Mouse (Mus musculus): ENCODE data around the gene Tnfrsf19. TPM values are rescaled to one million over a fixed set of nuclear protein-coding genes. Genes with fewer than 3 reads are reported as not detected.
A peak's percentile ranks its signal among the peaks of the same experiment; 100 is the strongest.

Gene Tnfrsf19
- polyA plus RNA-seq (2017; shearing (Covaris generic)) = not detected

DNA sequence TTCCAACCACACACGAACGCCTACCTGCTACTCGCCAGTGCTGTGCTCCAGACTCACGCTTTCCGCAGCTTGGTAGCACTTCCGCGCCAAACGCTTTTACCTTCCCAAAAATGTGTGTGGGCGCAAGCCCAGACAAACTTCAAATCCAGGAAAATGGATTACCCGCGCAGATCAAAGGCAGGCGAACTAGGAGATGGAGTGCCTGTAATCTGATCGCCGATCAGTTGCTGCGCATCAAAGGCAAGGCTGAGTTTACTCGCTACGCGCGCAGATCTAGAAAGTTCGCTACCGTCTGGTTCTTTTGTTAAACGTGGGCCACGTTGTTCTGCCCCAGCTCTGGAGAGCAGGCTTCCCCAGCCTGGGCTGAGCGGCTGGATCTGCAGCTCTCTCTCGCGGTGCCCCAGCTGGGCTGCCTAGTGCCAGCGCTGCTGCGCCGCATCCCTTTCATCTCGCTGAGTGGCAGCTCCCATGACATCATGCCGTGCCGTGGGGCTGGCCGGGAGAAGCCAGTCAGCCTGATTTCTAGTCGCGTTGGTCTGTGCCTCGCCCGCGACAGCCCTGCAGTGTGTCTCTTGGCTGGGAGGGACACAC lies at the start of gene Tnfrsf19:
TSS of gene Tnfrsf19 (minus strand) at position 400 of the 591 bp plus-strand sequence.
- ATAC-seq = peak; percentile 90

DNA sequence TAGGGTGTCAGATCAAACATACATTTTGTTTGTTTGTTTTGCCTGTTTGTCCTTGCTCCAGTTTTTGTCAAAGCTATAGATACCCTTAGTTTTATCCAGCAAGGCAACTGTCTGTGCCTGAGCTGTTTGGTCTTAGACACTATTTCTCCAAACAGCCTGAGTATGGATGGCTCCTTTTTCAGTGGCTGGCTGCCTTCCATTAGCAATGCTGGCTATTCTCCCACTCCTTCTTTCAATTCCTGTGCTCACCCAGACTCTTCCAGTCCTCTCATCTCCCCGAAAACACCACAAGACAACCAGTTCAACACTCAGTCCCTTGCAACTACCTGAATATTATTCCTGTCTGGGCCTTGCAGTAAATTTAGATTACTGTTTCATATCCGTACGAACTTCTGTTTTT lies 45.8 kb upstream of the Tnfrsf19 start:
- ATAC-seq = no peak

DNA sequence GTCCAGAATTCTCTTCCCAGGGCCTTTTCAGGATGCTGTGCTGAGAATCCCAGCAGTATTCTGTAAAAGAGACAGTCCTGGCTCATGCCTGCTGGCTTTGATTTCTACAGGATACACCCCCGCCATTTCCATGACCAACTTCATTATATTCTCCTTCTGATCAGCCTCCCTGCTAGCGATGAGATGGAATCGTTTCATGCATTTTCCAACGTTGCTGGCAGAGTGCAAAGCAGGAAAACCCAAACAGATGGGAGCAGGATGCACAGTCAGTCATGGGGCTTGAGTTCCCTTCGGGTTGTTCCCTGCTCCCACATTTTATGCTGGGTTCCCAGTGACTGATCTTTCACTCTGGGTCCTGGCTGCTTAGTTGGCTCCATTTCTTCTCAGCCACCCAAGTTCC lies 44.7 kb upstream of the Tnfrsf19 start:
- no peak for ATAC-seq

DNA sequence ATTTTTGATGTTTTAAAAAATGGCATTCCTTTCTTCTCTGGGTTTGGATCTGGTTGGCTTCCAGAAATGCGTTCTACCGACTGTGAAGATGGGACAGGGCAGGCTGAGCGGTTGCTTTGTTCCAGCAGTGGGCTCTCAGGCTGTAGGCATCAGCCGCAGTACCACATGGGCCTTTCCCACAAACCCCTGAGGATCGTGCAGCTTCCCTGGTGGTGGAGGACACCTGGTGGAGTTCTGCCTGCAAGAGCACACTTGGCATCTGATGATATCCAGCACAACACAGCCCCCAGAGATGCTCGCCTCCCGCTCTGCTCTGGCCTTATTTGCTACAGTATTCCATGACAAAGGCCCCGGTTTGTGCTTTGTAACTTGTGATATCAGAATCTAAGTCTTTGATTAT lies 41.9 kb upstream of the Tnfrsf19 start:
- no peak for ATAC-seq

DNA sequence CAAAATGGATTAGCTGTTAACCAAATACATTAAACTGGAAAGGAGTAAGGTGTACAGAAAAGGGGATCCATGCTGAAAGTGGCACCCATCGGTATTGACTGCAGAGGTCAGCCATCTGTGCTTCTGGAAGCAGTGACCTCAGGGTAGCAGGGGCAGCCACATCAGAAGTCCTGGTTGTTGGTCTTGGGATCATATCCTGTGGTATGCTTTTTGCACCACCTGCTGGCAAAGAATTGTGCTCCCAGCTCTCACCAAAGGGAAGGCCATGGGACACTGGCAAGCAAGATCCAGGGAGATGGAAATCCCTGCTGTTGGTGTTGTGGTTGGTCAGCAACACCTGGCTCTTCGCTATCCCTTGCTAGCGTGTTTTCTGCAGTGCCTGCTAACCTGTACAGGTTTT lies 39.0 kb upstream of the Tnfrsf19 start:
- ATAC-seq = no peak

DNA sequence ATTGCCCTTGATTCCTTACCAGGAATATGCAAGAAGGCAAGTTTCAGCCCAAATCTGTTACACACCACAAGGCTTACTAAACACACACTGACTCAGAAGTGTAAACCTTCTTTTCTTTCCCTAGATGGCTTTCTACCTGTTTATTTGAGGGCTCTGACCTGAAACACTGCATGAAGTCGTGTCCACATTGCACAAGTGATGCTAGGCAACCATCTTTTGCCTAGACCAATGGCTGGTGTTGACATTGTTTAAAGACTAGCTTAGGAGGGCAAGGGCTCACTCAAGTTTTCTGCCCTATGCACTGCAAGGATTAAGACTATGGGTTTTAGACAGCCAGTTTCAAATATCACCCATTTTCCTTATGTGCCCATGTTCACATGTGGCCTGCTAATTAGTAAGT lies 23.3 kb upstream of the Tnfrsf19 start:
- ATAC-seq = no peak

DNA sequence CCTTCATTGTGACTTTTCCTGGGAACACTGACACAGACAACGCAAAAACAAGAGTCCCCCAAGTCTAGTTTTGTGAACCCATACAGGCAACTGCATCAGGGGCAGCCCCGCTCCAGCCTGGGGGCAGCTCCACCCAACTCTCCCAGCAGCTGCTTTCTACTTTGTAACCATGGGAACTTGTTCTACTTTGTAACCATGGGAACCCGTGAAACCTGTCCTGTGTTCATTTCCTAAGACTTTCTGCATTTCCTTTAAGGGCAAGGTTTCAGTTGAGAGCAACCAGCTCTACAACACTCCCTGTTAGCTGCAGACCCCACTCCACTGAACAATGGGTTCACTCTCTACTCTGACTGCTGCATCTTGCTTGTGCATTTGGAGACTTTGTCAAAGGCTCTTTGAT lies 15.4 kb upstream of the Tnfrsf19 start:
- peak; percentile 44 for ATAC-seq

DNA sequence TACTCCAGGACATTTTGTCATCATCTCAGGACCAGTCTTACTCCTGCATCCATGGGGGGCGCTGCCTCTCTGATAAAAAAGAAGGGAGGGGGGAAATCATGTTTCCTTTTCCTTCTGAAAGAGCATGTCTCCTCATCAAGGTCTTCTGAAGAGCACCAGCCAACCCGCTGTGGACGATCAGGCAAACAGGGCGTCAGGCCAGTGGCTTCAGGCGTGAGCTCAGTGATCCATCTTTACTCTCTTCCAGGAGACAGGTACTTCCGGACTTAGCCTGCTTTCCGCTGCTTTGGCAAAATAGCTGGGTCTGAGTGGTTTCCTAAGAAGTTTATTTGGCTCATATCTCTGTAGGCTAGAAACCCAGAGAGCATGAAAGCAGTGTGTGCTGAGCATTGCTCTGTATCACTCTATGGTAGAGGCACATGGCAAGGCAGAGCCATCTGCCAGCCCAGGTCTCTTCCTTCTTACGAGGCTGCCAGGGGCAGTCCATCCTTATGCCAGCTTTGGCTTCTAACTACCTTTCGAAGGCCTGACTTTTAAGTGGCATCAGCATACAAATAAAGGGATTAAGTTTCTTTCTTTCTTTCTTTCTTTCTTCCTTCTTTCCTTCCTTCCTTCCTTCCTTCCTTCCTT lies 13.1 kb upstream of the Tnfrsf19 start:
- ATAC-seq = no peak

DNA sequence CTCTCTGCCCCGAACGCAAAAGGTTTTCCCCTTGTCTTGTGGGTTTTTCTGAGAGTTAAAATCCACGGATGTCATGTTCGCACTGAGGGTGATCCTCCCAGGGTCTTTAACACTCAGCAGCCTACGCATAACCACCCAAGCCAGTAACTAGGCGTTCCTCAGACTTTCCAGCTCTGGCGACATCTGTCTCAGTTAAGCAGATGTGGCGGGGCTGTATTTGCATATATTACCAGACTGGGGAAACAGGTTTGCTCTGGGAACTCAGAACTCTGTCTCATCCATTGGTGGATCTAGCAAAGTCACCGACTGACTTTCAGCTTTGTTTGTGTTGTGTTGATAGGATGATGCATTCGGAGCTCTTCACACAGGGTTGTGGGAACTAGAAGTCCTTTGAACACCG lies 10.7 kb upstream of the Tnfrsf19 start:
- peak; percentile 36 for ATAC-seq

DNA sequence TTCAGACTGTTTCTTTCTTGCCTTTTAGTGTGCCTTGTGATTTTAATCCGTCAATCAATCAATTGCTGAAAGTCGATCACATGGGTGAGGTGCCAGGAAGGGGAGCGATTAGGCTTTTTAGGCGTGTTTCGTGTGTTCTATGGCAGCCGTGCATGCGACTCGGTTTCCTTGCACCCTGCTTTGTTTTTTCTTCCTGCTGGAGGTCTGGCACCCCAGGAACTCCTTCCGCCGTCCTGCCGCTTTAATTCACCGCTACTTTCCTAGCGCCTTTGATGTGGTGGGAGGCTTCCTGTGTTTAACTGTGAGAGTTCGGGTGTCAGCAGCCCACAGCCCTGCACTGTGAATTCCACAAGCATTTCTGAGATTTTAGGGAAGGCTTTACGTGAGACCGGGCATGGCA lies 10.2 kb upstream of the Tnfrsf19 start:
- ATAC-seq = peak; percentile 93

DNA sequence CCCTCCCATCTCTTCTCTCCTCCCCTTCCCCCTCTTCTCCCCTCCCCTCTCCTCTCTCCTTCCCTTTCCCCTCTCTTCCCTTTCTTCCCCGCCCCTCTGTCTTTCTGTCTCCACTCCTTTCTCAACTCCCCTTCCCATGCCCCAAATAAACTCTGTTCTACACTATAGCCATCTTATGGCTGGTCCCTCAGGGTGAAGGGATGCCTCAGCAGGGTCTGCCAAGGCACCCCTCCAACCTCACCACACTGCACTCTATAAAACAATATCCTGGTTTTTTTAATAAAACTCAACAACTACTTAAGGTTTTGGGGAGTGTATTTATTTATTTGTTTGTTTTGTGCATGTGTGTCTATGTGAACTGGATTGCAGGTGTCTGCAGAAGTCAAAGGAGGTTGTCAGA lies 9.6 kb upstream of the Tnfrsf19 start:
- ATAC-seq = no peak

DNA sequence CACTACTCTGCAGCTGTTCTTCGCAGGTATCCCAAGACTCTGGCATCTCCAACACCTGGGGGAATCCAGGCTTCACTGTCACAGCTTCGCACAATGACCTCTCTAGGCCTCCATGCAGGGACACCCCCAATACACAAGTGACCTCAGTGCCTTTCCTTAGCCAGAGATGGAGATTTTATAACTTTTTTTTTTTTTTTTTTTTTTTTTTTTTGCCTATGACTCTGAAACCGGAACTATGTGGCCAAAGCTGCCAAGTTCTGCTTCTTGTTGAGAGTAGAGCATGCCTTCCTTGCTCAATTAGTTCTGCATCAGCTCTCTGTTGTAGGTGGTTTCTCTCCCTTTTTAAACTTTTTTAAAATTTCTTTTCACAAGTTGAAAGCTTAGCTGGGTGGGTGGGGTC lies 5.9 kb upstream of the Tnfrsf19 start:
- ATAC-seq = no peak

DNA sequence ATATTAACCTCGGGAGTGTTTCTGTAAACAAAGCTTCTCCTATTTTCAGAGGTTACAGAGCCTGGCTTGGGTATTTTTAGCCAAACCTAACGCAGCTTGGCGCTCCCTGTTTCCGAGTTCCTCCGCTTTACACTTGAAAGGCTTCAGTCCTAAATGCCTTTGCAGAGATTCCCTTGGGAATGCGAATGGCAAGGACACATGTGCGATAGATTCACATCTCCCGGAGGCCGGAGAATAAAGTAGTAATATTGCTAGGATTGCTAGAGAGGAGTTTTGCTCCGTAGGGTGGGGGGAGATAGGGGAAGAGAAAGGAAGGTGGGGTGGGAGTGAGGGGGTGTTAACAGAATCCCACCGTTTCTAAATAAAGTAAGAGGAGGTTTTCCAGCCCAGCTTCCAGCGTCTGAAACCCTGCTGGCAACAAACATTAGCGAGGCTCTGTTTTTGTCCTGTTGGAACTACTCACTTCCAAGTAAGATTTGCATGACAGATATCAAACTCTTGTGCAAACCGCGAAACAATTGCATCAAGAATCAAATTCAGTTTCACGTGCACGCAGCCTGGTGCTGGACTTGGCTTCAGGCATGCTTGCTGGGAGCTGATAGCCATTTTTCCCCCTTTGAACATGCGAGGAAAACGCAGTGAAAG lies 722 bp downstream of the Tnfrsf19 start:
- peak; percentile 4 for ATAC-seq

DNA sequence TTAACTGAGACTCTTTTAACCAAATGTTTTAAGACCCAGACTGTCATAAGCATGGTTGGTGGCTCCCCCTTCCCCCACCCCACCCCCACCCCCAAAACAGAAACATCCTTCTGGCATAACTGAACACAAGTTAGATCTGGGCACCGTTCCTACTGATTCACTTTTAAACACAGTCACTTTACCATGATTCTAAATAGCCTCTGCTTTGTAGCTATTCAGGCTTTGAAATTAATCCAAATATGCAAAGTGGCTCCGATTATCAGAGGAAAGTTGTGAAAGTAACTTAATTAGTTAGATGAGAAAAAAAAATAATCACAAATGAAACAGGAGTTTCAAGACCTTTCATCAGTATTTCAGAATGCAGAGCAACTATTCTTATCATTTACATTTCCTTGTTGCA lies 2.0 kb downstream of the Tnfrsf19 start:
- no peak for ATAC-seq

DNA sequence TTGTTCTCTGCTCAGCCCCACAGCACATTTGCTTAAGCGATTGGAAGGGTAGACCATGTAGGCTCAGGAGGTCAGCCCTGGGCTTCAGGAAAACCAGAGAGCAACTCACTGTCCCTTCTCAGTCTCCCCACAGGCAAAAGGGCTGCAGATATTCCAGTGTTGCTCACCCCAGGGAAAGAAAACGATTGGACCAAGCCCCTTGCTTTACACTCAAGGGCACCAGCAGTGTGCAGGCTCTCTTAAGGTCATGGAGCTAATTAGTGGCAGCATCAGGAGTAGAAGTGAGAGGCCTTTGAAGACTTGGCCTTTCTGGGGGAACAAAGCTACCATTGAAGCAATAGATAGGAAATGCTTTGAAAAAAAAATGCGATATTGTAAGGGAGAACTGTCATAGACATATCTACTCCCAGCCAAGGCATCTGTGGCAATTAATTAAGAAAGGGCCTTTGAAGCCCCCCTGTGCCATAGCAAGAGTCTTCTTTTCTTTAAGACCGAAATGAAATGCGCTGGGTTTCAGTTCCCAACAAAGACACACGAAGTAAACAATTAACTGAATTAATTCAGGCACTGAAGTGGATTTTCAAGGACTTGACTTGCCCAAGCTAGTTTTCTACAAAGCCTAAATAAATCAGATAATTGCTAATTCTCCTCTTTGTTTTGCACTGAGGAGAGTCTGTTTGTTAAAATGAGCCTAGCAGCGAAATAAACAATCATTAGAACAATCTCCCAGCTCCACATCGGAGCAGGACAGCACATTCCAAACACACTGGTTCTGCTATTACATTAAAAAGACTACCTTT lies 2.6 kb downstream of the Tnfrsf19 start:
- ATAC-seq = no peak

DNA sequence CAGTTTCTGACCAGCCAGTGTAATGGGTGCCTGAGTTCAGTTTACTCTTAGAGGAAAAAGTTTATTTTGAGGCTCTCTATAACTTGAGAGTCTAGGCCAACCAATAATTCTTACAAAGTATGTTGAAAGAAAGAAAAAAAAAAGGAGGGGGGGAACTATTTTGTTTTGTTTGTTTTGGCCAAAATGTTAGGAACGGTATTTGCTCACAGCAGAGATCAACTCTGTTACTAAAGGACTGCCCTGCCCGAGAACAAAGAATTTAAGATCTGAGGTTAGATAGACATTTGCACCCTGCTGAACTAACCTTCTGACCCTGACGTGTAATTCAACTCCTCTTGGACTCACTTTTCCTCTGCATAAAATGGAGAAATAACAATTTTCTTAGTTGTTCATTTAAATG lies 4.0 kb downstream of the Tnfrsf19 start:
- no peak for ATAC-seq

DNA sequence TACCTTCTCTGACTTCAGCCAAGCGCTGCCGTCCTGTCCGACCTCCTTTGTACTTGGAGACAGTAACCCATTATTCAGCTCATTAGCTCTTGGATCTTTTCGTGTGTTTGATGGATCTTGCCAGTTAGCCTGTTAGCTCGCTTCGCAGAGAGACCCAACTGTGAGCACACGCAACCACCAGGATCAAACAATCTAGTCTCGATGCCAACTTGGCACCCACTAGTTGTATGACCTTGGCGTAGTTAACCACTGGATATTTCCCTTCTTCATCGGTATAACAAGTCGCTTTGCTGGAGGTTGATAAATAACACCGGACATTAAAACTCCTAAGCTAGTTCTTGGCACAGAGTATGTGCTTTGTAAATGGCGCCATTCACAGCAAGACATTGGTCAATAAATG lies 6.1 kb downstream of the Tnfrsf19 start:
- ATAC-seq = no peak

DNA sequence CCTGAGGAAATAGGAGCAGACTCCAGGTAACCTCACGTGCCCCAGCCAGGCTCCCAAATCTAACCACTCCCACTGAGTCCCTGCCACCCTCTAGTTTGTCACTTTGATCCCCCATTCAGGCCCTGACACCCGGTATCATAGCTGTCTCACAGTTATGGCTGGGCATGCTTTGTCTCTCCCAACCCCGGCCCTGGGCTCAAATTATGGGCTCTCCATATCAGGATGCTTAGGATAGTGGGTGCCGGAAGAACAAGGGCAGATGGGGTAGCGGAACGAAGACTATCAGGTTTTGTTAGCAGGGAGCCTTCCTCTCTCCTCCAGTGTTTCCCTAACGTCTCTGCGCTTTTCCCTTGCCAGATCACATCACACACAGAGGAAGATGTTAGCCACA lies 8.2 kb downstream of the Tnfrsf19 start:
- ATAC-seq = no peak

DNA sequence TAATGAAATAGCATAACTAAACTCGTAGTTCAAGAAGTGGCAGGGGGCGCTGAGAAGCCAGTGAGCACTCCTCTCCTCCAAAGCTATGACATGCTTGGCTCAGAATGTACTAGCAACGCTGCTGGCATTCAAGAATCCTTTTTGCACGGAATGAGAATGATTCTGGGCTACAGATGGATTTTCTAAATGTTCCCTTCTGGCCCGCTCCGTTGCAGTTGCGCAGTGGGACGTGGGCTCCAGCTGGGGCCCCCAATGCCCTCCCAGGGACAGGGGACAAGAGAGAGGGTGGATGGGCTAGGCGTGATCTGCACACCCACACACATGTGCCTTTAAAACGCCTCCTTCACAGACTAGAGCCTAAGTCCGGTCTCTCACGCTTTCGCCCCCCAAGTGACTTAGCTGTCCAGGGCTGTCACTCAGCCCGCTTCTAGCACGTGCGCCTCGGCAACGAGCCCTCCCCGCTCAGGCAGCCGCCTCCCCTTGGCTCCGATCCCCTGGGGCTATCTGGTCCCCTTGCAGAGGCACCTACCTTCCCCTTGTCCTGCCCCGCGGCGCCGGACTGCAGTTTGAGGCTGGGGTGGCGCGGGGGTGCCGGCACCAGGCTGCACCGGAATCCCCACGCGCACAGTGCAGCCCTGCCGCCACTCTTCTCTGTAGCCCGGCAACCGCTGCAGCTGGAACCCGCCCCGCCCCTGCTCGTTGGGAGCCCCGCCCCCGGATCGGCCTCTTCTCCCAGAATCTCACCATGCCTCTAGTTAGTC lies 8.8 kb downstream of the Tnfrsf19 start:
- no peak for ATAC-seq

DNA sequence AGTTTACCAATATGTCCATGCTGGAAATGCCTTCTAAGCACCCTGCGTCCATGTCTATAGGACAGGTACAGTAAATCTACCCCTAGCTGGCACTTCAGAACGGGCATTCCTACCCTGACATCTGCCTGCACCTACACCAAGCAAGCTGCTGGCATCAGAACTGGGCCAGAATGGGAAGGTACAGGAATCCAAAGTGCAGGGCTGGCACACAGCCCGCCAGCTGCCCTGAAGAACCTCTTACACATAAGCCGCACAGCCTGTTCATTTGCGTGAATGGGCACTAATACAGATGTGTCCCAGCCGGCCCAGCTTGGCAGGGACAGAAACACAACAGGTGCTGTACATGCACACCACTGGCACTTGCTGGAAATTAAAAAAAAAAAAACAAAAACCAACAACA lies 15.9 kb downstream of the Tnfrsf19 start:
- ATAC-seq = no peak

DNA sequence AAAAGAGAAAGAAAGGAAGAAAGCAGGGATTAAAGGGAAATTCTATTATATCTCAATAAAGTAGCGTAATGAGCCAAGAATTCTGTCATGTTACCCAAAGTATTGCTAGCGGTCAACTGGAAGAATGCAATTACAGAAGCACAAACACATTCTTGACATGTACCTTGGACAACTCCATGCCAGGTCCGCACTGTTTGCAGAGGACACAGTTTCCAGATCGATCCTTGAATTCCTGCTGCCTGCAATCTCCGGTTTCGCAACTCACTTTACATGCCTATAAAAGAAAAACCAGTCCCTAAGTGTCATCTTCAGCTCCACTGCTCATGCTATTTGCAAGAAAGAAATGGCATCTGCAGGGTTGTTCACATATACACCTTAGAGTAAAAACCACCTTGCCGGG lies 22.3 kb downstream of the Tnfrsf19 start:
- ATAC-seq = no peak

DNA sequence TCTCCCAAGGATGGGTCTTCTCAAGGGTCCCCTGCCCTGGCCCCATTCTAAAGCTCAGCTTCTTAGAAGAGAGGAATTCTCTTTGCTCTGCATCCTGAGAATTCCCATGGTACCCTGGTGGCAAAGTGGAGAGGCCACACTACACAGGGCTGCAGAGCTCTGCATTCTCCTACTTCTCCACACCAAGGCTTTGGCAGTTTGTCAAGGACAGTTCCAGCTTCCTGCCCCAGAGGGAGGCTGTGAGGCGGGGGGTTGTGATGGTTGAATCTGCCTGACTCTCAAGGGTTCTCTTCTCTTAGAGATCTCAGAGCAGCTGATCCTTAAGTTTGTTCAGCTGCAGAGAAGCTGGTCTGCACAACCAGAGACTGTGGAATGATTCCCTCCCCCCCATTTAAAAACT lies 23.9 kb downstream of the Tnfrsf19 start:
- no peak for ATAC-seq

DNA sequence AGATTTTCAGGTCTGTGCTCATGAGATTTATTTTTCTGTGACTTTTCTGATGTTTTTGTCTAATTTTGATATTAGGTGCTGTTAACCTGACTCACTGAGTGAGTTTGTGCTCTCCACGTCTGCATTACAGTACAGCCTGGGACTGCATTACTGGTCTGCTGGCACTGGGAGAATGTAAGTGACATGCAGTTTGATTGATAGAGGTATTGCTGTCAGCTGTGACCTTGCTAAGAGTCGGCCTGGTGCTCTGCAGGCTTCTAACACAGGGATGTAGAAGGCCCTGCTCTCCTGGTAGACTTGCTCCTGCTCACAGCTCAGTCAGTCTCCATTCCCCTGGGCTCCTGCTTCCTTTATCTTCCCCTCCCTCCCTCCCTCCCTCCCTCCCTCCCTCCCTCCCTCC lies 25.3 kb downstream of the Tnfrsf19 start:
- ATAC-seq = no peak

Data from inflammation-experienced regulatory T-cells, adult 6 months (primary cell).